Mouse (Mus musculus) limb, embryonic 12.5 days (tissue): ENCODE results near the gene Ncstn. TPM values are rescaled to one million over a fixed set of nuclear protein-coding genes. Genes with fewer than 3 reads are reported as not detected.
A peak's percentile ranks its signal among the peaks of the same experiment; 100 is the strongest.

Experiments
- ATAC-seq: fragments of 200-750 bp; cut with Nextera tagmentation; 2 replicates; pipeline ENCODE4 v1.8.0; 2017; ENCODE audit warnings: low read depth, moderate TSS enrichment; ENCODE audit not compliant: insufficient number of reproducible peaks, insufficient read depth, low FRiP score, low TSS enrichment
- H3K27ac ChIP-seq: fragments of 300-500 bp; sonication (generic); 2 replicates; pipeline ENCODE4 v1.5.1; 2016; ENCODE audit warnings: mild to moderate bottlenecking, moderate library complexity
- H3K27me3 ChIP-seq: fragments of 300-500 bp; sonication (generic); 2 replicates; pipeline ENCODE4 v1.6.1; 2016; ENCODE audit warnings: mild to moderate bottlenecking, moderate library complexity
- H3K36me3 ChIP-seq: fragments of 300-500 bp; sonication (generic); 2 replicates; pipeline ENCODE4 v1.6.1; 2016; ENCODE audit warnings: mild to moderate bottlenecking, moderate library complexity
- H3K4me1 ChIP-seq: fragments of 300-500 bp; sonication (generic); replicated peaks from 2 replicates; pipeline ENCODE4 v1.6.1; 2016
- H3K4me2 ChIP-seq: fragments of 300-500 bp; sonication (generic); 2 replicates; pipeline ENCODE4 v1.6.1; 2016; ENCODE audit warnings: mild to moderate bottlenecking, moderate library complexity
- H3K4me3 ChIP-seq: fragments of 300-500 bp; sonication (generic); replicated peaks from 2 replicates; pipeline ENCODE4 v1.5.1; 2016; ENCODE audit warnings: mild to moderate bottlenecking
- H3K9ac ChIP-seq: fragments of 300-500 bp; sonication (generic); replicated peaks from 2 replicates; pipeline ENCODE4 v1.6.1; 2016; ENCODE audit warnings: mild to moderate bottlenecking, moderate library complexity
- H3K9me3 ChIP-seq: fragments of 300-500 bp; sonication (generic); 2 replicates; pipeline ENCODE4 v1.6.1; 2016; ENCODE audit warnings: mild to moderate bottlenecking, moderate library complexity
- WGBS: fragments of 180-500 bp; shearing (Covaris S2); methylation state at CpG from one replicate; pipeline ENCODE4 v1.1.7; 2016; 5-methylcytosine and 5-hydroxymethylcytosine counted together
- polyA plus RNA-seq: library from polyadenylated mRNA; unstranded; fragments of >200 nt; fragmentation: Nextera tagmentation; extraction: Ambion mirVana; gene quantifications from 2 replicates; pipeline ENCODE4 v1.2.1, GENCODE M21; 2016

Ncstn gene
- polyA plus RNA-seq, 1 experiment from 2014 or later: 86.6 TPM

GRCm38 (mm10) chr1:172071556-172071955 is 11.0 kb downstream of the Ncstn start:
- Histone ChIP-seq H3K4me1 (no peaks in the 10 kb centered on the region), H3K36me3 (peaks cover 100% of the 10 kb centered on the region), H3K27me3 (no peaks in the 10 kb centered on the region), H3K9me3 (no peaks in the 10 kb centered on the region), H3K27ac (no peak overlapping the region), H3K4me2 (no peak overlapping the region), H3K9ac (no peak overlapping the region), H3K4me3 (no peak overlapping the region)
- 77% methylated on average over 4 of the region's 4 CpGs for WGBS
- no peak for ATAC-seq

- H3K4me2 ChIP-seq: no peak overlapping the region
- H3K4me3 ChIP-seq: no peak overlapping the region
- H3K9me3 ChIP-seq: no peaks in the 10 kb centered on the region
- H3K4me1 ChIP-seq: no peaks in the 10 kb centered on the region
- ATAC-seq: no peak
- H3K9ac ChIP-seq: no peak overlapping the region
- H3K27ac ChIP-seq: no peak overlapping the region
- 67% methylated on average over 6 of the region's 6 CpGs for WGBS
- H3K27me3 ChIP-seq: no peaks in the 10 kb centered on the region
- H3K36me3 ChIP-seq: peaks cover 99% of the 10 kb centered on the region
Measured at GRCm38 (mm10) chr1:172070227-172070626, 12.4 kb downstream of the Ncstn start.

- Histone ChIP-seq H3K4me3 (no peak overlapping the region), H3K4me1 (peaks cover 12% of the 10 kb centered on the region), H3K9ac (no peak overlapping the region), H3K9me3 (no peaks in the 10 kb centered on the region), H3K27ac (peak overlapping the region; percentile 50; the same call in 1 of the 2 replicates), H3K4me2 (no peak overlapping the region), H3K27me3 (0 out of 2 replicates have a peak, but pooled peaks cover 2% of the 10 kb centered on the region), H3K36me3 (peaks cover 55% of the 10 kb centered on the region)
- no peak for ATAC-seq
- WGBS: 71% methylated on average over 13 of the region's 13 CpGs
Measured at GRCm38 (mm10) chr1:172064613-172065141, 17.9 kb downstream of the Ncstn start.

DNA sequence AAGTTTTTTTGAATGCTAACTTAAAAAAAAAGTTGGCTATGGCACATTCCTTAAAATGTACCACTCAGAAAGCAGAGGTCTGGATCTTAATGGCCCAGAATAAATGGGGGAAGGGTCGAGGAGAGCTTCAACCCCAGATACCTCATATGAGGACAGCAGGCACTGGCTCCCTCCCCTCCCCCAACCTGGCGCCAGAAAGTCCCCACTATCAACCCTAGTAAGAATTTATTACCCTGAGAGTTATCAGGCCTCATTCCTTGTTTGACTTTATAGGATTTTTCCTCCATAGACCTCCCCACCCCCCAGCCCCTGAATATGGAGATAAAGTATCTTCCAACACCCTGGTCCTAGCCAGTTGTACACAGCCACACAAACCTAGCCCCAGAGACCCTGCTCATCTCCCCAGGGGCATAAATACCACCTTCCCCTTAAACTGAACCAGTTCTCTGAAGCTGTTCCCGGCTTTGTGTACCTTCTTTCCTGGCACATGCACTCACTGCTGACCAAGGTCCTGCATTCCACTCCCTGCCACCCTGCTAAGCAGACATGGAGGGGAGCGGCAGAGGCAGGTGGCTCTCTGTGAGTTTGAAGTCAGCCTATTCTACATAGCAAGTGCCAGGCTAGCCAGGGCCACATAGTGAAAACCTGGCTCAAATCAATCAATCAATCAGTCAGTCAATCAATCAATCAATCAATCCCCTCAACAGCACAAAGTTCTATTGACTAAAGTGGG is 19.1 kb downstream of the Ncstn start:
- Histone ChIP-seq H3K27me3 (peaks cover 5% of the 10 kb centered on the region; the same call in 1 of the 2 replicates), H3K9ac (no peak overlapping the region), H3K27ac (0 out of 2 replicates have a peak overlapping the region, but pooled peaks have one; percentile 41), H3K9me3 (no peaks in the 10 kb centered on the region), H3K4me2 (no peak overlapping the region), H3K4me3 (no peak overlapping the region), H3K4me1 (peaks cover 12% of the 10 kb centered on the region), H3K36me3 (peaks cover 43% of the 10 kb centered on the region)
- ATAC-seq: no peak
- WGBS: 32% methylated on average over 4 of the region's 4 CpGs

GRCm38 (mm10) chr1:172062101-172062500 is 20.5 kb downstream of the Ncstn start:
- peaks cover 20% of the 10 kb centered on the region for H3K4me1 ChIP-seq
- no peaks in the 10 kb centered on the region for H3K9me3 ChIP-seq
- peaks cover 29% of the 10 kb centered on the region for H3K36me3 ChIP-seq
- no peak overlapping the region for H3K4me3 ChIP-seq
- 87% methylated on average over 2 of the region's 2 CpGs for WGBS
- H3K27me3 ChIP-seq: peaks cover 15% of the 10 kb centered on the region
- no peak overlapping the region for H3K9ac ChIP-seq
- no peak for ATAC-seq
- H3K4me2 ChIP-seq: no peak overlapping the region
- no peak overlapping the region for H3K27ac ChIP-seq

DNA sequence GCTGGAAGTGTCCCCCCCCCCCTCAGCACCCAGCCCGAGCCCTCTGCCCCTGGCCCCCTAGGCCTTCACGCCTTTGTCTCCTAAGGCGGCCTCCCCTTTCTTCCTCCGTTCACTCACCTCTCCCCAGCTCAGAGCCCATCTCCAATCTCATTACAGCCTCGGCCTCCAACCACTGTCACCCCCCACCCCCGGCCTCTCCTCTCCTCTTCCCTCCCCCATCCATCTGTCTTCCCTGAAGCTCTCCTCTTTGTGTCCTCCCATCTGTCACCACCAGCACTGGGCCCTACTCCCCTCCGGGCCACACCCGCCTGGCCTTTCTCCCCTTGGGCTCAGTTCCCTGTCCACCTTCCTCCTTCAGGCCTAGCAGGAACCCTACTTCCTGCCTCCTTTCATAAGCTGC is 21.4 kb downstream of the Ncstn start:
- Histone ChIP-seq H3K4me1 (peaks cover 20% of the 10 kb centered on the region), H3K9ac (no peak overlapping the region), H3K27ac (no peak overlapping the region), H3K27me3 (peaks cover 24% of the 10 kb centered on the region), H3K36me3 (peaks cover 20% of the 10 kb centered on the region), H3K9me3 (no peaks in the 10 kb centered on the region), H3K4me3 (no peak overlapping the region), H3K4me2 (no peak overlapping the region)
- ATAC-seq: no peak
- WGBS: 23% methylated on average over 8 of the region's 8 CpGs

GRCm38 (mm10) chr1:172060659-172061058 is 21.9 kb downstream of the Ncstn start:
- Histone ChIP-seq H3K27me3 (peaks cover 30% of the 10 kb centered on the region), H3K9ac (no peak overlapping the region), H3K4me2 (no peak overlapping the region), H3K27ac (no peak overlapping the region), H3K9me3 (no peaks in the 10 kb centered on the region), H3K4me3 (no peak overlapping the region), H3K36me3 (peaks cover 15% of the 10 kb centered on the region), H3K4me1 (peaks cover 20% of the 10 kb centered on the region)
- no peak for ATAC-seq
- WGBS: 51% methylated on average over 4 of the region's 4 CpGs

GRCm38 (mm10) chr1:172058874-172059273 is 23.7 kb downstream of the Ncstn start:
- Histone ChIP-seq H3K9ac (no peak overlapping the region), H3K9me3 (no peaks in the 10 kb centered on the region), H3K4me2 (no peak overlapping the region), H3K4me1 (peaks cover 20% of the 10 kb centered on the region), H3K4me3 (no peak overlapping the region), H3K27me3 (peaks cover 48% of the 10 kb centered on the region), H3K27ac (no peak overlapping the region), H3K36me3 (no peaks in the 10 kb centered on the region)
- 59% methylated on average over 7 of the region's 7 CpGs for WGBS
- no peak for ATAC-seq

DNA sequence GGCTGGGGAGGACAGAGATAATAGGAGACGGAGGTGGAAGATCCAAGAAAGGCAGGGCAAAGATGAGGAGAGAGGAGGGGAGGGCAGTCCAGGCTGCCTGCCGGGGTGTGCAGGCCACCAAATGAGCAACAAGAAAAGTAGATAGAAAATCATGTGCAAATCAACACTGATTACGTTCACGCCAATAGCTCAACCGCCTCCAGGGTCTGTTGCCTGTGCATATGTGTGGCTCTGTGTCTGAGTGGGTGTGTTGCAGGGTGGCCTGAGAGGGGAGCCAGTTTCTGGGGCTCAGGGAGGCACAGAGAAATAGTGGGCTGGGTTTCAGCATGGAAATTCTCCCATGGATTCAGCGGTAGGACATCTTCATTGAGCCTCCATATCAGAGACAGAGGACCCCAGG is 24.3 kb downstream of the Ncstn start:
- Histone ChIP-seq H3K36me3 (no peaks in the 10 kb centered on the region), H3K9me3 (no peaks in the 10 kb centered on the region), H3K4me3 (no peak overlapping the region), H3K4me1 (peaks cover 21% of the 10 kb centered on the region), H3K27ac (0 out of 2 replicates have a peak overlapping the region, but pooled peaks have one; percentile 12), H3K9ac (no peak overlapping the region), H3K4me2 (no peak overlapping the region), H3K27me3 (peaks cover 53% of the 10 kb centered on the region)
- WGBS: 77% methylated on average over 6 of the region's 6 CpGs
- ATAC-seq: no peak

- 0 out of 2 replicates have a peak within 1 kb of the TSS, but pooled peaks have one; percentile 12 for H3K27ac ChIP-seq
- H3K27me3 ChIP-seq: peaks cover 61% of the 10 kb centered on the region
- H3K36me3 ChIP-seq: no peaks in the 10 kb centered on the region
- peaks cover 24% of the 10 kb centered on the region for H3K4me1 ChIP-seq
- no peak within 1 kb of the TSS for H3K9ac ChIP-seq
- no peak within 1 kb of the TSS for H3K4me2 ChIP-seq
- ATAC-seq: peak; percentile 58
- 32% methylated on average over 2 of the region's 2 CpGs for WGBS
- H3K9me3 ChIP-seq: no peaks in the 10 kb centered on the region
- no peak within 1 kb of the TSS for H3K4me3 ChIP-seq
Measured at GRCm38 (mm10) chr1:172057491-172057921, 25.1 kb downstream of the Ncstn start, which contains the start of gene Nhlh1. Gene Nhlh1, minus strand, starts transcription at chr1:172057573.

GRCm38 (mm10) chr1:172056251-172056650 is 26.3 kb downstream of the Ncstn start:
- peaks cover 24% of the 10 kb centered on the region for H3K4me1 ChIP-seq

More at GRCm38 (mm10) chr1:172056251-172056650, 26.3 kb downstream of the Ncstn start:
- H3K9me3 ChIP-seq: no peaks in the 10 kb centered on the region
- H3K27me3 ChIP-seq: peaks cover 71% of the 10 kb centered on the region
- H3K4me3 ChIP-seq: no peak overlapping the region
- H3K36me3 ChIP-seq: no peaks in the 10 kb centered on the region
- H3K27ac ChIP-seq: no peak overlapping the region
- no peak overlapping the region for H3K9ac ChIP-seq
- H3K4me2 ChIP-seq: no peak overlapping the region
- 76% methylated on average over 4 of the region's 4 CpGs for WGBS
- ATAC-seq: no peak
